Mouse (Mus musculus): ENCODE results near the gene Myo1c. TPM values are rescaled to one million over a fixed set of nuclear protein-coding genes. Genes with fewer than 3 reads are reported as not detected.
A peak's percentile ranks its signal among the peaks of the same experiment; 100 is the strongest.

The Myo1c gene
- polyA plus RNA-seq, 1 experiment from 2014 or later: 93.0 TPM

GRCm38 (mm10) chr11:75635315-75635714, 15.0 kb upstream of the Myo1c start:
- Histone ChIP-seq H3K27ac (ENCODE audit: low read length) (no peak overlapping the region), H3K4me1 (replicated peaks; ENCODE audit: control insufficient read depth, insufficient read depth, low read length) (peaks cover 9% of the 10 kb centered on the region), H3K9me3 (ENCODE audit: control insufficient read depth, low read length) (no peaks in the 10 kb centered on the region), H3K36me3 (ENCODE audit: control insufficient read depth, insufficient read depth, low read length) (no peaks in the 10 kb centered on the region), H3K4me2 (ENCODE audit: low read depth, low read length) (no peak overlapping the region), H3K4me3 (ENCODE audit: low read length) (no peak overlapping the region), H3K27me3 (ENCODE audit: control insufficient read depth, insufficient read depth, low read depth, low read length) (no peaks in the 10 kb centered on the region), H3K9ac (ENCODE audit: low read length) (no peak overlapping the region)
- WGBS: 49% methylated on average over 11 of the region's 11 CpGs
- no peak for ATAC-seq (ENCODE audit: low read depth)

GRCm38 (mm10) chr11:75643323-75643722, 7.0 kb upstream of the Myo1c start:
- WGBS: 78% methylated on average over 5 of the region's 5 CpGs
- no peak for ATAC-seq (ENCODE audit: low read depth)

GRCm38 (mm10) chr11:75644684-75645083, 5.6 kb upstream of the Myo1c start:
- Histone ChIP-seq H3K4me2 (ENCODE audit: low read depth, low read length) (no peak overlapping the region), H3K36me3 (ENCODE audit: control insufficient read depth, insufficient read depth, low read length) (0 out of 2 replicates have a peak, but pooled peaks cover 2% of the 10 kb centered on the region), H3K9ac (ENCODE audit: low read length) (no peak overlapping the region), H3K4me1 (replicated peaks; ENCODE audit: control insufficient read depth, insufficient read depth, low read length) (peaks cover 3% of the 10 kb centered on the region; the same call in 1 of the 2 replicates), H3K27me3 (ENCODE audit: control insufficient read depth, insufficient read depth, low read depth, low read length) (no peaks in the 10 kb centered on the region), H3K27ac (ENCODE audit: low read length) (no peak overlapping the region), H3K9me3 (ENCODE audit: control insufficient read depth, low read length) (no peaks in the 10 kb centered on the region), H3K4me3 (ENCODE audit: low read length) (no peak overlapping the region)
- no peak for ATAC-seq (ENCODE audit: low read depth)
- WGBS: 67% methylated on average over 9 of the region's 9 CpGs

More at GRCm38 (mm10) chr11:75643323-75643722, 7.0 kb upstream of the Myo1c start:
- no peaks in the 10 kb centered on the region for H3K4me1 ChIP-seq (replicated peaks; ENCODE audit: control insufficient read depth, insufficient read depth, low read length)
- no peaks in the 10 kb centered on the region for H3K27me3 ChIP-seq (ENCODE audit: control insufficient read depth, insufficient read depth, low read depth, low read length)
- H3K4me2 ChIP-seq (ENCODE audit: low read depth, low read length): no peak overlapping the region
- no peak overlapping the region for H3K27ac ChIP-seq (ENCODE audit: low read length)
- H3K4me3 ChIP-seq (ENCODE audit: low read length): no peak overlapping the region
- 0 out of 2 replicates have a peak, but pooled peaks cover 2% of the 10 kb centered on the region for H3K36me3 ChIP-seq (ENCODE audit: control insufficient read depth, insufficient read depth, low read length)
- no peaks in the 10 kb centered on the region for H3K9me3 ChIP-seq (ENCODE audit: control insufficient read depth, low read length)
- H3K9ac ChIP-seq (ENCODE audit: low read length): no peak overlapping the region

GRCm38 (mm10) chr11:75647681-75648211, 2.6 kb upstream of the Myo1c start:
- Histone ChIP-seq H3K4me1 (replicated peaks; ENCODE audit: control insufficient read depth, insufficient read depth, low read length) (peaks cover 13% of the 10 kb centered on the region), H3K27ac (ENCODE audit: low read length) (no peak overlapping the region), H3K9me3 (ENCODE audit: control insufficient read depth, low read length) (no peaks in the 10 kb centered on the region), H3K27me3 (ENCODE audit: control insufficient read depth, insufficient read depth, low read depth, low read length) (no peaks in the 10 kb centered on the region), H3K4me2 (ENCODE audit: low read depth, low read length) (no peak overlapping the region), H3K9ac (ENCODE audit: low read length) (no peak overlapping the region), H3K36me3 (ENCODE audit: control insufficient read depth, insufficient read depth, low read length) (no peaks in the 10 kb centered on the region), H3K4me3 (ENCODE audit: low read length) (no peak overlapping the region)
- WGBS: 57% methylated on average over 6 of the region's 6 CpGs
- no peak for ATAC-seq (ENCODE audit: low read depth)

GRCm38 (mm10) chr11:75649155-75649561, 1.1 kb upstream of the Myo1c start:
- no peaks in the 10 kb centered on the region for H3K27me3 ChIP-seq (ENCODE audit: control insufficient read depth, insufficient read depth, low read depth, low read length)
- peaks cover 22% of the 10 kb centered on the region for H3K4me1 ChIP-seq (replicated peaks; ENCODE audit: control insufficient read depth, insufficient read depth, low read length)
- no peak overlapping the region for H3K4me2 ChIP-seq (ENCODE audit: low read depth, low read length)
- H3K9ac ChIP-seq (ENCODE audit: low read length): 0 out of 2 replicates have a peak overlapping the region, but pooled peaks have one; percentile 14
- H3K9me3 ChIP-seq (ENCODE audit: control insufficient read depth, low read length): no peaks in the 10 kb centered on the region
- H3K27ac ChIP-seq (ENCODE audit: low read length): peak overlapping the region; percentile 75
- 63% methylated on average over 4 of the region's 4 CpGs for WGBS
- ATAC-seq (ENCODE audit: low read depth): no peak
- no peak overlapping the region for H3K4me3 ChIP-seq (ENCODE audit: low read length)
- H3K36me3 ChIP-seq (ENCODE audit: control insufficient read depth, insufficient read depth, low read length): no peaks in the 10 kb centered on the region

- WGBS: 41% methylated on average over 13 of the region's 13 CpGs
These were observed 688 bp downstream of the Myo1c start for GRCm38 (mm10) chr11:75650958-75651425.

GRCm38 (mm10) chr11:75651426-75652221, 1.3 kb downstream of the Myo1c start:
- H3K9ac ChIP-seq (ENCODE audit: low read length): peak overlapping the region; percentile 90
- peak; percentile 72 for ATAC-seq (ENCODE audit: low read depth)
- H3K27ac ChIP-seq (ENCODE audit: low read length): peak overlapping the region; percentile 97
- peak overlapping the region; percentile 79 for H3K4me3 ChIP-seq (ENCODE audit: low read length)
- peaks cover 40% of the 10 kb centered on the region for H3K4me1 ChIP-seq (replicated peaks; ENCODE audit: control insufficient read depth, insufficient read depth, low read length)
- under 1% methylated on average over 48 of the region's 54 CpGs for WGBS
- H3K36me3 ChIP-seq (ENCODE audit: control insufficient read depth, insufficient read depth, low read length): no peaks in the 10 kb centered on the region
- H3K27me3 ChIP-seq (ENCODE audit: control insufficient read depth, insufficient read depth, low read depth, low read length): no peaks in the 10 kb centered on the region
- H3K9me3 ChIP-seq (ENCODE audit: control insufficient read depth, low read length): no peaks in the 10 kb centered on the region
- H3K4me2 ChIP-seq (ENCODE audit: low read depth, low read length): peak overlapping the region; percentile 81

More at GRCm38 (mm10) chr11:75650958-75651425, 688 bp downstream of the Myo1c start:
- peak overlapping the region; percentile 79 for H3K4me3 ChIP-seq (ENCODE audit: low read length)
- H3K9me3 ChIP-seq (ENCODE audit: control insufficient read depth, low read length): no peaks in the 10 kb centered on the region
- no peaks in the 10 kb centered on the region for H3K36me3 ChIP-seq (ENCODE audit: control insufficient read depth, insufficient read depth, low read length)
- H3K9ac ChIP-seq (ENCODE audit: low read length): peak overlapping the region; percentile 90
- H3K4me2 ChIP-seq (ENCODE audit: low read depth, low read length): peak overlapping the region; percentile 81
- ATAC-seq (ENCODE audit: low read depth): no peak
- H3K27ac ChIP-seq (ENCODE audit: low read length): peak overlapping the region; percentile 97
- H3K27me3 ChIP-seq (ENCODE audit: control insufficient read depth, insufficient read depth, low read depth, low read length): no peaks in the 10 kb centered on the region
- peaks cover 37% of the 10 kb centered on the region for H3K4me1 ChIP-seq (replicated peaks; ENCODE audit: control insufficient read depth, insufficient read depth, low read length)

GRCm38 (mm10) chr11:75652222-75652941, 2.1 kb downstream of the Myo1c start:
- H3K4me2 ChIP-seq (ENCODE audit: low read depth, low read length): peak overlapping the region; percentile 81
- H3K27me3 ChIP-seq (ENCODE audit: control insufficient read depth, insufficient read depth, low read depth, low read length): no peaks in the 10 kb centered on the region
- peaks cover 47% of the 10 kb centered on the region for H3K4me1 ChIP-seq (replicated peaks; ENCODE audit: control insufficient read depth, insufficient read depth, low read length)
- no peak for ATAC-seq (ENCODE audit: low read depth)
- 21% methylated on average over 20 of the region's 20 CpGs for WGBS
- peak overlapping the region; percentile 97 for H3K27ac ChIP-seq (ENCODE audit: low read length)
- H3K9ac ChIP-seq (ENCODE audit: low read length): peak overlapping the region; percentile 90
- peak overlapping the region; percentile 79 for H3K4me3 ChIP-seq (ENCODE audit: low read length)
- H3K9me3 ChIP-seq (ENCODE audit: control insufficient read depth, low read length): no peaks in the 10 kb centered on the region
- no peaks in the 10 kb centered on the region for H3K36me3 ChIP-seq (ENCODE audit: control insufficient read depth, insufficient read depth, low read length)
